Mouse (Mus musculus) right cerebral cortex, adult 2 months (tissue): ENCODE data around the gene Cbfb.
"Not testable (repeated sequence)": the region's sequence is repeated elsewhere in the genome, so short reads cannot be mapped to it uniquely, and the experiment has no call there.

Experiments used
- DNase-seq, 2 experiments: peaks; one replicate each; pipeline ENCODE4 v3.0.0; 2021 to 2022; ENCODE audit warnings: low spot score in 2 of 2

Gene Cbfb

GRCm38 (mm10) chr8:105182201-105182600, 11.7 kb downstream of the Cbfb start:
- no peak for DNase-seq

DNA sequence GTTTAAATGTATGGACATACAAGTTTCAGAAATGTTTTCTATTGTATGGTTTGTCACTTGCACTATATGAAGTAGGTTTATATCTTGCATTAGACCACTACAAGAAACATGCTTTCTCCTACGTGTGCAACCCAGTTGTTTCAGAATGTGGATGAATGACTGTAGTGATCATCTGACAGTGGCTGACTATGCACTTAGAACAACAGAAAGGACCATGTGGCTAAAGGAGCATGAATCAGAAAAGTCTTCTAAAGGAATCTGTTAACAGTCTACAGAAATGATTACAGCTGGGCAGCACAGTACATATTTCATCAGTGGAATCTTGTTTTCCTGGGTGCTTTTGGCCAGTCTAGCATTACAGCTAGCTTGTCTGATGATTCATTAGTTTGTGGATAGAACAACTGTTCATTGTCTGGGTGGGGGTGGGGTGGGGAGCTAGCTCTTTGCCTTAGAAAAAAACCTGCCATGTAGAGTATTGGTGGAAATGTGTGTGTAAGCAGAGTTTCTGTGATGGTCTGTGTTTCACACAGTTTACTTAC, 16.1 kb downstream of the Cbfb start:
- no peak for DNase-seq

GRCm38 (mm10) chr8:105192182-105192581, 21.7 kb downstream of the Cbfb start:
- no peak for DNase-seq

- DNase-seq: no peak
Observed at GRCm38 (mm10) chr8:105205748-105206147, 35.3 kb downstream of the Cbfb start.

DNA sequence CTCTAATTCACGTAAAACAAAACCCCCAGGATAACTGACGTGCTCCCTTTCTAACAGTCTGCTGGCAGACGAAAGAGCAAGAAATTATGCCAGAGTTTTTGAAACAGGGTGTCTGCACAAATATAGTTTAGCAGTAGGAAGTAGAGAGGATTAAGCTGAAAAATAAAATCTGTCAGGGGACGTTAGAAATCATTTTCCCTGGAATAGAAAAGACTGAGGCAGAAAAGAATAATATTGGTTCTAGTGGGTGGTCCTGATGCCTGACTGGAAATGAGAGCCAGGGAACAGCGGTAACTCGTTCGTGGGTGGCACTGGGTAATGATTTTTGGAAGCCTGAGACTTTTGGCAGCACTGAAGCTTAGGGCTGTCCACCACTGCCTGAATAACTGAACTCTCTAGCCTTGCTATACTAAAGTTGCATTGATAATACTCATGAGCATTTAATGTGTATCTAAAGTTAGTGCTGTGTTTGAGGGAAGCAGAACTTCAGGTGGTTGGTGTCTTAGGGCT, 36.3 kb downstream of the Cbfb start:
- DNase-seq: no peak

DNA sequence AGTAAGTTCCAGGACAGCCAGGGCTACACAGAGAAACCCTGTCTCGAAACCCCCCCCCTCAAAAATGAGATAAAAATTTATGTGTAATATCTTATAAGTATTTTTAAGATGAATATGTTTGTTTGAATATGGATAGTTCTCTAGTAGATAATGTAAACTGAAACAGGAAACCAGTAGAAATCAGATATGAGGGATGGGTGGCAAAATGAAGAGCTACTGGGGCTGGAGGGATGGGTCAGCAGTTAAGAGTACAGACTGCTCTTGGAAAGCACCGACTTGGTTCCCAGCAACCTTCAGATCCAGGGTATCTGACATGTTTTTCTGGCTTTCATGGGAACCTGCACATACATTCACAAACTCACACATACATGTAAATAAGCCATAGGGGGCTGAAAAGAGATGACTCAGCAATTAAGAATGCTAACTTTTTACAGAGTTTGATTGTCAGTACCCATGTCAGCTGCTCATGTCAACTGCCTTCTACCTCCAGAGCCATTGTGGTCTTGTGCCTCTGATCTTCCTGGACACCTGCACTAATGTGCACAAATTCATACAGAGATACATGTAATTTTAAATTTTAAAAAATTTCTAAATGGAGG, 37.3 kb downstream of the Cbfb start:
- DNase-seq: no peak

GRCm38 (mm10) chr8:105209153-105210110, 39.0 kb downstream of the Cbfb start:
- no peak for DNase-seq

DNA sequence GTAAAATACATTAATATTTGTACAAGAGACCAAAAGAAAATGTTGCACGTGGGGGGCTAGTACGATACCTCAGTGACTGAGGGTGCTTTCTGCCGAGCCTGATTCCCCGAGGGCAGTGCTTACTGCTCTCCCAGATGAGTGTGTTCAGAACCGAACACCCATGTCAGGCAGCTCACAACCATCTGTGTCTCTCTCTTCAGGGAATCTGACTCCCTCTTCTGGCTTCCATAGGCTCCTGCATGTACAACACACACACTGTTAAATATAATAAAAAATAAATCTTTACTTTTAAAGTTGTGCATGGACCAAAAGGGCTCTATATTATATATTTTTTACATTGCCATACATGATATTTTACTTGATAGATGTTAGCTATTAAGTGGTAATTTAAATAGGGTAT, 43.6 kb downstream of the Cbfb start:
- DNase-seq: no peak

DNA sequence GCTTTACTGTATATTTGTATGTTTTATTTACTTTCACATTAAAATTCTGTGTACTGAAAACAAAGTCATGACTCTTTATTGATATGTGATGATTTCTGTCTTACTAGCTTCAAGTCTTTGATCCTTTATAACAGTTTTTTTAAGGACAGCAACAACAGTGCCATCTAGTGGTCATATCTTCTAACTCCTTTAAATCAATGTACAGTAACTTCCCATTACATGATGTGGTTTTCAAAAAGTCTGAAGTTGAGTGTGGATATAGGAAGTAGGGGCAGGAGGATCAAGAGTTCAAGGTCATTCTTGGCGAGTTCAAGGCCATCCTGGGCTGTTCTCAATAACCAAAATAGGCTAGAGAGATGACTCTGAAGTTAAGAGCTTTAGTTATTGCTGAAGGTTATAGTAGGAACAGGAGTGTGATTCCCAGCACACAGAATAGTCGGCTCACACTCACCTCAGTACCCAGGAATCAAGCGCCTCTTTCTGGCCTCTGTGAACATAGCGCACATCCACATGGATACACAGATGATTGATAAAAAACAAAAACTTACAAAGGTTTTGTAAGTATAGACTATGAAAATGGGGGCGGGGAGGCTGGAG, 47.5 kb downstream of the Cbfb start:
- no peak for DNase-seq

DNA sequence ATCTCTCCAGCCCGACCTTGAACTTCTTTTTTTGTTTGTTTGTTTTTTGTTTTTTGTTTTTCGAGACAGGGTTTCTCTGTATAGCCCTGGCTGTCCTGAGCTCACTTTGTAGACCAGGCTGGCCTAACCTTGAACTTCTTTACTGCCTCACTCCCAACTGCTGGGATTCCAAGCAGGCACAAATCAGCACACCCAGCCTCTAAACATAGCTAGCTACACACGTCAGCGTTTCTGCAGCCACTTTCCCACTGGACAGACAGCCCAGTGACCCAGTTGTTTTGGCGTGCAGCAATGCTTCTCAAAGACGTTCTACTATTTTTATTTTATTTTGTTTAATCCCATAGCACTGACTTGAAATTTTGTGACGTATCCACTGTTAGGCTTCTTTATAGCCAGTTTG, 53.4 kb downstream of the Cbfb start:
- DNase-seq: no peak

DNA sequence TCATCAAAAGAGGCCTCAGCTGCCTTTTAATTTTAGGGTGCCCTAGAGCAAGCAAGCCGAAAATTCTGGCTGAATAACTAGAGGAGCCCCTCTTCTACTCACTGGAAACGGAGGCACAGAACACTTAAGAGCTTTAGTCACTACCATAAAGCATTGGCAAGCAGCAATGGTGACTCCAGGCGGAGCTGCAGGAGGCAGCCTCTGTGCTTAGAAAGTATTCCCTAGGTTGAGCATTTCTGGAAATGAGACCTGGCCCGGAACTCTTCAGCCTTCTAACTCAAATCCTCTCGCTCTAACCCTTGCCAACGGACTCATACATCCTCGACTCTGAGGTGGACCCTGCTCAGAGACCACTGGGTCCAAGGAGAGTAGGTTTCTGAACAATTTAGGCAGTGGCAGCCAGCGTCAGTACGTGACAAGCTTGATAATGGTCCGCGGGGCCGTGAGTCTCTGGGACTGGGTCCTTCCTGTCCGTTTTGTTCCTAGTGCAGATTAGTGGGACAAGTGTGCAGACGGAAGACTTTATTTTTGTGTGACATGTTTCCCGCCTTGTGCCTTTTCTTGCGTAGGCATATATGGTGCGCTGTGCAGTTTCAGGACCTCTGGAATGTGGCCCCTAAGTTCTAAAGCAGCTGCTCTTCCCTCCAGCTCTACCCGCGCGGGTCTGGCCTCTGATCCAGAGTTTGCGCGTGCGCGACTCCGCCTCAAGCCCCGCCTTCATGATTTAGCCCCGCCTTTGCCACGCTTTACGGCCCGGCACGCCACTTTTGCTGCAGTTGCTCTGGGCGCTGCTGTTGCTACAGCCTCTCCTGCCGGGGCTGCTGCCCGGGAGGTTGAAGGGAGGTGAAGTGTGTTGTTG, 54.2 kb downstream of the Cbfb start, which contains the start of gene D230025D16Rik:
TSS of gene D230025D16Rik (plus strand) at position 733 of the 859 bp plus-strand sequence.
- peak; percentile 95 to 96 for DNase-seq

- DNase-seq: no peak
Observed at GRCm38 (mm10) chr8:105225272-105225593, 54.8 kb downstream of the Cbfb start.

DNA sequence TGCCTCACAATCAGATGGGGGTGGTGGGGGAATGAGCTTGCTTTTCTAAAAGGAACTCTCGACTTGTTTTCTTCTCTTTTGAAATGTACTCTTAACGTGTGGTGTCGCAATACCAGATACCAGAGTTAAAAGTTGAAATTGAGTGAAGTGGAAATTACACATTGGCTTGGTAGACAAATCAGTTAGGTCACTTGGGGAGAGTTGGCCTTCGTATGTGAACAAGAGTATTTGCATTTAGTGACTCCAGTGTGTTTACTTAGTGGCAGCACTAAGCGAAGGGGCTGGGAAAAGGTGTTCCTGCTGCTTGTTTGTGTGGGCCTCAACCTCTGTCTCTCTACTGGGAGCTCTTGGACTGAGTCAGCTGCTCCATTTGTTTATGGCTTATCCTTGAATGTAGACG, 55.4 kb downstream of the Cbfb start:
- DNase-seq: no peak

DNA sequence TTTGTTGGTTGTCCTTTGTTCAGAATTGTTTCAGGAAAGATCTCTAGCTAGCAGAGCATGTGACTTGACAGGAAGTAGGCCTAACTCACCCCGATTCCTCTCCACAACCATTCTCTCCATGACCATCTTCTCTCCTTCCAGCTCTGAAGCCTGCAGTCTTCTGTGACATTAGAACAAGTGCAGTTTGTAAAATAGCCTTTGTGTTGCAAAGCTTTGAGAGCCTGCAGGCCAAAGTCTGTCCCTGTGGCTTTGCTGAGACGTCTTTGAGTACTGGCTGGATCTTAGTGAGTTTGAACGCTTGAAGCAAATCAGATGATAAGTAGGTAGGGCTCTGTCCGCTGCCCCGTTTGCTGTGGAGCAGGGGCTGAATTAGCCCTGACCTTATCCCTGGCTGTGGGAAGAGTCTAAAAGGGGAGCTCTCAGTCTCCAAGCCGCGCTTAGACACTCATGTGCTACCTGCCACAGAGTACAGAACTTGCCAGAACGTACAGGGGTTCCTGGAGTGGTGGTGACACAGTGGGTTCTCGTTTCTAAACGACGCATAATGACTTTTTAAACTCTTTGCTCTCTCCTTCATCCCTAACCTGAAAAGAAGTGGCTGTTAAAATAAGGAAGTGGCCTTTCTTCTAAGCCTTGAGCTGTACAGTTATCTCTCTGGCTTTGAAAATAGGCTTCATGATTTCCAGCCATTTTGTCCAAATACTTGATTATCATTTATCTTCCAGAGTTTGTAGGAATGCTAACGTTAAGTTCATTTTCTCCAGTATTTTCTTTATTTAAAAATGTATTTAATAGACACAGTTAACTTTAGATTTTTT, 61.2 kb downstream of the Cbfb start:
- DNase-seq: no peak

DNA sequence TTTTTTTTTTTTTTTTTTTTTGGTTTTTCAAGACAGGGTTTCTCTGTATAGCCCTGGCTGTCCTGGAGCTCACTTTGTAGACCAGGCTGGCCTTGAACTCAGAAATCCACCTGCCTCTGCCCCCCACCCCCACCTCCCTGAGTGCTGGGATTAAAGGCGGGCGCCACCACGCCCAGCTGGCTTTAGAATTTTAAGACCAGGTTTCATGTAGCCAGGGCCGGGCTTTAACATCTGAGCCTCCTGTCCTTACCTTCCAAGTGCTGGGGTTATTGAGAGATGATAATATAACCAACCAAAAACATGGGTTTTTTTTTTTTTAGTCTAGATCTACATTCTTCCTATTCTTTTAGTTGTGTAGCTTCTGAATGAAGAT, 61.8 kb downstream of the Cbfb start:
- DNase-seq: not testable (repeated sequence)

DNA sequence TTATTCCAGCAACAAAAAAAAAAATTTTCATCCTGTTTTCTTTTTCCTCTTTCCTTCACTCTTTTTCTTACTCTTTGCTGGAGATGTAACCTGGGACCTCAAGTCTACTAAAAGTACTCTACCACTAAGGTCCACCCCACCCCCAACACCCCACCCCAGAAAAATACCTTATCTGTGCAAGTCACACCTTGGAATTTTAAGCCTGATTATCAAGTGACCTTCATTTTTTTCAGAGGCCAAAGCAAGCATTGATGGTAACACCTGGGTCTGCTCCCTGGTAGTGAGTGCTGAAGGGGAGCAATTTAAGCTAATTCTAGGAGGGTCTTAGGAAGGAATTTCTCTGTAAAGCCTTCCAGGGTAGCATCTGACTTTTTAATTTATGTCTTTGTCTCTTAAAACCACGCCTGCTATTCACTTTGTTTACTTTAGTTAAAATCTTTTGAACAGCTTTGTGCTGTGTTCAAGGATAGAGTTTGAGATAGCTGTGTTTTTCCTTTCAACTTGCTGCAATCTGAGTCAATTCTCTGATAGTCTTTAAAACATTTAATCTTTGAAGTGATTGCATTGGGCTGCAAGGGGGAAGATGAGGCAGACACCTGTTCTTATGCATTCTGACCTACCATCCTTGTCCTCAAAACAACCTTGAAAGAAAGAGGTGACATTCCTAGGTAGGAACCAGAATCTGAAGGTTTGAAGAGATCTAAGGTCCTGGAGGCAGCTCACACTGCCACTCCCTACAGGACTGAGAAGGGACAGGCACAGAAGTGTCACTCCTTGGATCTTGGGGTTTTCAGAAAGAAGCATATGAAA, 62.9 kb downstream of the Cbfb start:
- DNase-seq: no peak

- DNase-seq: no peak
Observed at GRCm38 (mm10) chr8:105235206-105235605, 64.7 kb downstream of the Cbfb start.

- no peak for DNase-seq
Observed at GRCm38 (mm10) chr8:105237442-105238142, 67.1 kb downstream of the Cbfb start.

DNA sequence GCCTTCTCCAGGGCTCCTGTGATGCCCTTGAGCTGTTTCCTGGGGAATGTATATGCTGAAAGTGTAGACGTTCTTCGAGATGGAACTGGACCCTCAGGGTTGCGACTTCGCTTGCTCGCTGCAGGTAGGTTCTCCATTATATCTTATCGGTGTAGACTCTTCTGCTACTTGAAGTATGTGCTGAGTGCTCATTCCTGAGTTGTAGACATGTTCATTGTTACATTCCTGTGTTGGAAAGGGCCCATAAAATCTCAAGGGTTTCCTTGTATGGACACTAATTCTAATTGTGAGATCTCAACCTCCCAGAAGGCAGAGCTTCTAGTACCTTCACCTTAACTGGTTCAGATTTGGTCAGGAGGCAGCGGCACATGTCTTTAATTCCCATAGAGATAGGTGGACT, 70.5 kb downstream of the Cbfb start:
- no peak for DNase-seq
